Mouse (Mus musculus): ENCODE results near the gene Esx1.

DNA sequence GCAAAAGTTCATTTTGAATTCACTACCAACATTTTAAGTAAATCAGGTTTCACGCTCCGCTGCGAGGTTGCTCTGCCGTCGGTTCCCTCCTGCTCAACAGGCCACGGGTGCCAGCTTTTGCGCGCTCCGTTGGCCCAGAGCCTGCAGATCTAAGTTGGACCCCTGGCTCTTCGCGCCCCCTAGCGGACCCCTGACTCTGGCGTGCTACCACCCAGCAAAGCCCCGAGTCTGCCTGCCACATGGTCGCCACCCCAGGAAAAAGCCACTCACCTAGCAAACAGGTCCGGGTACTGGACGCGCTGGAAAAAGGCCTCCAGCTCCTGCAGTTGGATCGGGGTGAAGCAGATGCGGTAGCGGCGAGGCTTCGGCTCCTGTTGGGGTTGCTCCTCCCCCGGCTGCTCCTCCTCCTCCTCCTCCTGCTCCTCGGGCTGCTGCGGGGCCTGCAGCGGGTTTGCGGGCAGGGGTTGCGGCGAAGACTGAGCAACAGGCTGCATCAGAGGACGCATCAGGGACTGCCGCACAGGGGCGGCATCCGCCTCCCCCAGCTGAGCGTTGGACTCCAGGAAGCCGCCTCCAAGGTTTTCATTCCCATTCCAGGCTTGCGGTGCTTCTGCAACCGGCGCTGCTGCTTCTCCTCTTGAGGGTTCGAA, 3.7 kb downstream of the Esx1 start:
- TF ChIP-seq POLR2A (IDR thresholded peaks at IDR 0.05; ENCODE audit: insufficient read depth, low read length) (no peak), EP300 (IDR thresholded peaks at IDR 0.05; ENCODE audit: insufficient read depth, low read depth, low read length) (no peak)

Data from ES-Bruce4 (cell line).